Mouse (Mus musculus) heart, embryonic 10.5 days (tissue): Measurements from ENCODE around the gene Zfpl1. TPM values are rescaled to one million over a fixed set of nuclear protein-coding genes. Genes with fewer than 3 reads are reported as not detected.
A peak's percentile ranks its signal among the peaks of the same experiment; 100 is the strongest.
"Not testable (repeated sequence)": the region's sequence is repeated elsewhere in the genome, so short reads cannot be mapped to it uniquely, and the experiment has no call there.

Experiments used
- DNase-seq: peaks from one replicate; pipeline ENCODE4 v3.0.0-alpha.2; 2017; ENCODE audit warnings: low spot score
- H3K27ac ChIP-seq: fragments of 300-500 bp; sonication (generic); 2 replicates; pipeline ENCODE4 v1.5.1; 2016; ENCODE audit warnings: mild to moderate bottlenecking
- H3K27me3 ChIP-seq: fragments of 300-500 bp; sonication (generic); 2 replicates; pipeline ENCODE4 v1.6.1; 2016; ENCODE audit warnings: mild to moderate bottlenecking; ENCODE audit not compliant: poor library complexity, insufficient read depth, severe bottlenecking
- H3K36me3 ChIP-seq: fragments of 300-500 bp; sonication (generic); 2 replicates; pipeline ENCODE4 v1.6.1; 2016; ENCODE audit warnings: mild to moderate bottlenecking, moderate library complexity
- H3K4me1 ChIP-seq: fragments of 300-500 bp; sonication (generic); 2 replicates; pipeline ENCODE4 v1.6.1; 2016; ENCODE audit warnings: mild to moderate bottlenecking
- H3K4me3 ChIP-seq: fragments of 300-500 bp; sonication (generic); 2 replicates; pipeline ENCODE4 v1.5.1; 2016; ENCODE audit warnings: mild to moderate bottlenecking, moderate library complexity
- H3K9me3 ChIP-seq: fragments of 300-500 bp; sonication (generic); 2 replicates; pipeline ENCODE4 v1.6.1; 2016; ENCODE audit warnings: mild to moderate bottlenecking, moderate library complexity
- WGBS: fragments of 180-500 bp; shearing (Covaris S2); methylation state at CpG from one replicate; pipeline ENCODE4 v1.1.7; 2016; 5-methylcytosine and 5-hydroxymethylcytosine counted together
- microRNA-seq: library from miRNA; unstranded; fragments of <30 nt; microRNA quantifications from one replicate; pipeline ENCODE4, GENCODE M21; 2017
- polyA plus RNA-seq: library from polyadenylated mRNA; unstranded; fragments of >200 nt; fragmentation: Nextera tagmentation; extraction: Ambion mirVana; gene quantifications from 2 replicates; pipeline ENCODE4 v1.2.1, GENCODE M21; 2016

The Zfpl1 gene
- polyA plus RNA-seq, 1 experiment from 2014 or later: 71.3 TPM

GRCm38 (mm10) chr19:6046294-6047153 is 38.2 kb downstream of the Zfpl1 start, which contains the start of gene Syvn1:
TSS of gene Syvn1 (plus strand) at chr19:6046576.
- Histone ChIP-seq H3K4me3 (peak within 1 kb of the TSS; percentile 86), H3K27me3 (no peaks in the 10 kb centered on the region), H3K27ac (peak within 1 kb of the TSS; percentile 94), H3K9me3 (no peaks in the 10 kb centered on the region), H3K4me1 (peaks cover 22% of the 10 kb centered on the region), H3K36me3 (peaks cover 35% of the 10 kb centered on the region)
- WGBS: under 1% methylated on average over 65 of the region's 65 CpGs
- DNase-seq: peak; percentile 96

DNA sequence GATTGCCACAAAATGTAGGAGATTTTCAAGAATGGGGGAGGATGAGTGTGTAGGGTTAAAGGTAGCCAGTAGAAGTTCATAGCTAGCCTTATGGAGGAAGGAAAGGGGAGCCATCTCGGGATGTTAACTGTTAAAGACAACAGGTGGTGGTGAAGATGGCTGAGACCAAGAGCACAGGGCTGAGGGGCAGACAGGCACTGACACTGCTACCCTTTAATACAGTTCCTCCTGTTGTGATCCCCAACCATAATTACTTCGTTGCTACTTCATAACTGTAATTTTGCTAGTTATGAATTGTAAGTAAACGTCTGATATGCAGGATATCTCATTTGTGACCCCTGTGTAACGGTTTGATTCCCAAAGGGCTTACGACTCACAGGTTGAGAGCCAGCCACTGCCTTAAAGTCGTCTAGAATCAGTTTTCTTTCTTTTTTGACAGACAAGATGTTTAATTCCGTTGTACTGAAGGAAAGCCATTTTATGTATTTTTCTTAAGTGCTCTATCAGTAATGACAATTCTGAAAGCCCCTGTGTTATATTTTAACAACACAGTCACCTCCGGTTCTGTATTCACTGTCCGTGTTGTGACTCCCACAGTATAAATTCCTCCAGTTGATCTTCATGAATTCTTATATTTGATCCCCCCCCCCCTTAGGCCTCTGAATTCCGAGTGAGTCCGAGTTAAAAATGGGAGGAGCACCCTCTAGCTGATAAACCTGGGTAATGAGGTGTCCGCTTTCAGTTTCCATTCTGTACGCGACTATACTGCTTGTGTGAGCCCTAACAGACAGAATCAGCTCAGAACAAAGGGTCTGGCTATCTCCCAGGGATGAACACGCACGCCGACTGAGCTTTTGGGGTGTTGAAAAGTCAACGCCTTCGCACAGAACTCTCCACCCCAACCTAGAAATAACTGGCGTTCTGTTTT is 39.1 kb downstream of the Zfpl1 start:
- no peak for DNase-seq
- Histone ChIP-seq H3K4me1 (peaks cover 22% of the 10 kb centered on the region), H3K9me3 (no peaks in the 10 kb centered on the region), H3K4me3 (peak overlapping the region; percentile 86), H3K27ac (peak overlapping the region; percentile 94), H3K27me3 (no peaks in the 10 kb centered on the region), H3K36me3 (peaks cover 26% of the 10 kb centered on the region)
- WGBS: 19% methylated on average over 20 of the region's 20 CpGs

DNA sequence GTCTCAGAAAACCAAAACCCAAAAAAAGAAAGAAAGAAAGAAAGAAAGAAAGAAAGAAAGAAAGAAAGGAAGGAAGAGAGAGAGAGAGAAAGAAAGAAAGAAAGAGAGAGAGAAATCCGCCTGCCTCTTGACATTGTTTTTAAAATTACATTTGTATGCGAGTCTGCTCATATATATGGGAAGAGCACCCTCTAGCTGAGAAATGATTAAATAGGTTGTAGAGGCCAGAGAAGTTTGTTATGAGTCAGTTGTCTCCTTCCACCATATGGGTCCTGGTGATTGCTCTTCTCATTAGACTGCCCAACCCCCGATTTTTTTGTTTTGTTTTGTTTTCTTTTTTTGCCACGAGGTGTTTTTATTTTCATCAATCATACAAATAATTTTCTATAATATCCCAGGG is 40.7 kb downstream of the Zfpl1 start:
- not testable (repeated sequence) for H3K27me3 ChIP-seq, DNase-seq, H3K4me3 ChIP-seq, H3K9me3 ChIP-seq, H3K27ac ChIP-seq
- WGBS: 72% methylated on average over 4 of the region's 4 CpGs
- Histone ChIP-seq H3K4me1 (peaks cover 22% of the 10 kb centered on the region), H3K36me3 (peaks cover 11% of the 10 kb centered on the region)

DNA sequence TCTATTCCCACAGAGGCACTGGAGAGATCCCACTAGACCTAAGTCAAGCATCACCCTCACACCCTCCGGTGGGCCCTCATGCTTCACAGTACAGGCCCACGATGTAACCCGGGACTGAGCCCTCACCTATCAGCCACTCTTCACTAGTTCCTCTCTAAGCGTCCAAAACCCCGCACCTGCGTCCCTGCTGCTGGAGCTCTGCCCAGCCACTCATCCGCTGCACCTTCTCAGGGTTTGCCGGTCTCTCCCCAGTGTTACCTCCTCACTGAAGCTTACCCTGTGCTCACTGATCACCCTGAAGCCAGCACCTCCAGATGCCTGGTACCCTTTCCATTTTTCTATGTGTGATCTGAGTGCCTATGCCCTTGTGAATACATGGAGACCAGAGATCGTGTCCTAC is 42.5 kb downstream of the Zfpl1 start:
- Histone ChIP-seq H3K36me3 (no peaks in the 10 kb centered on the region), H3K9me3 (no peaks in the 10 kb centered on the region), H3K4me3 (no peak overlapping the region), H3K27me3 (no peaks in the 10 kb centered on the region), H3K27ac (no peak overlapping the region), H3K4me1 (peaks cover 6% of the 10 kb centered on the region)
- no peak for DNase-seq
- 81% methylated on average over 9 of the region's 9 CpGs for WGBS

GRCm38 (mm10) chr19:6040002-6040401 is 44.8 kb downstream of the Zfpl1 start:
- Histone ChIP-seq H3K4me3 (no peak overlapping the region), H3K27ac (no peak overlapping the region), H3K9me3 (no peaks in the 10 kb centered on the region), H3K4me1 (peaks cover under 1% of the 10 kb centered on the region; the same call in 1 of the 2 replicates), H3K36me3 (no peaks in the 10 kb centered on the region), H3K27me3 (no peaks in the 10 kb centered on the region)
- no peak for DNase-seq

GRCm38 (mm10) chr19:6038326-6038725 is 46.4 kb downstream of the Zfpl1 start:
- H3K36me3 ChIP-seq: no peaks in the 10 kb centered on the region
- no peaks in the 10 kb centered on the region for H3K4me1 ChIP-seq
- H3K9me3 ChIP-seq: no peaks in the 10 kb centered on the region
- H3K27ac ChIP-seq: no peak overlapping the region
- 79% methylated on average over 7 of the region's 7 CpGs for WGBS
- no peak overlapping the region for H3K4me3 ChIP-seq
- no peak for DNase-seq
- no peaks in the 10 kb centered on the region for H3K27me3 ChIP-seq

GRCm38 (mm10) chr19:6037695-6038094 is 47.1 kb downstream of the Zfpl1 start:
- H3K4me1 ChIP-seq: no peaks in the 10 kb centered on the region
- no peaks in the 10 kb centered on the region for H3K36me3 ChIP-seq
- no peaks in the 10 kb centered on the region for H3K9me3 ChIP-seq
- no peaks in the 10 kb centered on the region for H3K27me3 ChIP-seq
- H3K27ac ChIP-seq: no peak overlapping the region
- no peak for DNase-seq
- H3K4me3 ChIP-seq: no peak overlapping the region

DNA sequence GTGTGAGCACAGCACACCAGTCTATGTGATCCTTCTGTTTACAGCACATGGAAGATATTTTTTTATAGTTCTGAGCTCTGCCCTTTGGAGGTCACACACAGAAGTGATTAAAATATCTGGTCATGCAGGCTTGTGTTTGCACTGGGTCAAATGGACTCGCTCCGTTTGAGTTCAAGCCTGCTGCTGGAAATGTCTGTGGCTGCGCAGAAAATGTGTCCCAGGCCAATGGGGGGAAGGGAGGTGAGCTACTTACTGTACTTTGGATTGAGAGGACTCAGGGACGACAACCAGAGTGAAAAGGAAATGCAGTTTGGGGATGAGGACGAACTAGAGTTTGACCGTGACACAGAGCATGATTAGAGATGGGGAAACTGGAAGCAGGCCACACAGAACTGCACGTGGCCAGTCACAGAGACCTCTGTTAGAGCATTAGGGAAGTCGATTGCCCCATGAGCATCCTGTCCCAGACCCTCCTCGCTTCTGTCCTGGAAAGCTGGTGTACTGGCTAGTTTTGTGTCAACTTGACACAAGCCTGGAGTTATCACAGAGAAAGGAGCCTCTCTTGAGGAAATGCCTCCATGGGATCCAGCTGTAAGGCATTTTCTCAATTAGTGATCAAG is 48.7 kb downstream of the Zfpl1 start:
- Histone ChIP-seq H3K27me3 (no peaks in the 10 kb centered on the region), H3K9me3 (no peaks in the 10 kb centered on the region), H3K4me1 (no peaks in the 10 kb centered on the region), H3K36me3 (no peaks in the 10 kb centered on the region), H3K27ac (no peak overlapping the region), H3K4me3 (no peak overlapping the region)
- 71% methylated on average over 9 of the region's 9 CpGs for whole genome bisulfite sequencing
- DNase-seq: no peak

Small RNA genes lying within 50 kb of the gene (microRNA-seq; reads per million reads assigned to microRNA genes)
- gene Mir6988: 1.5 reads per million

Other genes with a start within 250 kb of the Zfpl1 start
- gene Frmd8, start 209.7 kb downstream of the Zfpl1 start, polyA plus RNA-seq: 40.6 and 46.3 TPM in 2 replicates
- 2.1 and 2.5 TPM in 2 replicates for gene Slc25a45, start 207.1 kb downstream of the Zfpl1 start, polyA plus RNA-seq
- 2.4 and 2.9 TPM in 2 replicates for gene Tigd3, start 190.8 kb downstream of the Zfpl1 start, polyA plus RNA-seq
- 134 and 150 TPM in 2 replicates for gene Dpf2, start 171.9 kb downstream of the Zfpl1 start, polyA plus RNA-seq
- gene Cdc42ep2, start 160.1 kb downstream of the Zfpl1 start, polyA plus RNA-seq: 5.9 and 7.4 TPM in 2 replicates
- 70.0 and 80.7 TPM in 2 replicates for gene Pola2, start 120.8 kb downstream of the Zfpl1 start, polyA plus RNA-seq
- gene Slc22a20, start 98.8 kb downstream of the Zfpl1 start, polyA plus RNA-seq: not detected in 2 replicates
- 7.3 and 7.4 TPM in 2 replicates for gene Capn1, start 69.1 kb downstream of the Zfpl1 start, polyA plus RNA-seq
- gene Syvn1, start 38.4 kb downstream of the Zfpl1 start, polyA plus RNA-seq: 25.4 and 31.0 TPM in 2 replicates
- gene Mrpl49, start 27.2 kb downstream of the Zfpl1 start, polyA plus RNA-seq: 71.4 and 85.0 TPM in 2 replicates
- 570 and 662 TPM in 2 replicates for gene Fau, start 27.1 kb downstream of the Zfpl1 start, polyA plus RNA-seq
- gene Znhit2, start 23.8 kb downstream of the Zfpl1 start, polyA plus RNA-seq: 26.9 and 33.4 TPM in 2 replicates
- gene Tm7sf2, start 16.6 kb downstream of the Zfpl1 start, polyA plus RNA-seq: 13.7 and 18.8 TPM in 2 replicates
- 57.3 and 60.5 TPM in 2 replicates for gene Vps51, start 7.7 kb downstream of the Zfpl1 start, polyA plus RNA-seq
- not detected in 2 replicates for gene Tmem262, start 4.9 kb downstream of the Zfpl1 start, polyA plus RNA-seq
- gene Gm28374, start 2.7 kb downstream of the Zfpl1 start, polyA plus RNA-seq: 1.1 and 1.5 TPM in 2 replicates
- gene Cdca5, start within 50 bp of the Zfpl1 start, polyA plus RNA-seq: 38.9 and 43.5 TPM in 2 replicates
- gene AC131692.1, start 9.5 kb upstream of the Zfpl1 start, polyA plus RNA-seq: 0.26 and 0.39 TPM in 2 replicates
- gene Naaladl1, start 20.8 kb upstream of the Zfpl1 start, polyA plus RNA-seq: 0.52 and 0.59 TPM in 2 replicates
- gene Sac3d1, start 33.7 kb upstream of the Zfpl1 start, polyA plus RNA-seq: 42.3 and 57.9 TPM in 2 replicates
- gene Snx15, start 43.3 kb upstream of the Zfpl1 start, polyA plus RNA-seq: 22.4 and 25.8 TPM in 2 replicates
- gene Batf2, start 56.0 kb upstream of the Zfpl1 start, polyA plus RNA-seq: not detected in 2 replicates
- 91.2 and 105 TPM in 2 replicates for gene Arl2, start 56.6 kb upstream of the Zfpl1 start, polyA plus RNA-seq
- not detected in 2 replicates for gene Majin, start 99.4 kb upstream of the Zfpl1 start, polyA plus RNA-seq
- gene Gpha2, start 141.4 kb upstream of the Zfpl1 start, polyA plus RNA-seq: 0.24 TPM in 1 of 2 replicates, not detected in the other
- 21.2 and 25.7 TPM in 2 replicates for gene Ppp2r5b, start 150.9 kb upstream of the Zfpl1 start, polyA plus RNA-seq
- 10.8 and 11.6 TPM in 2 replicates for gene Atg2a, start 156.7 kb upstream of the Zfpl1 start, polyA plus RNA-seq
- 89.6 and 101 TPM in 2 replicates for gene Ehd1, start 191.8 kb upstream of the Zfpl1 start, polyA plus RNA-seq
- 0.33 and 0.38 TPM in 2 replicates for gene Cdc42bpg, start 221.5 kb upstream of the Zfpl1 start, polyA plus RNA-seq